In the genomic region with DNA sequence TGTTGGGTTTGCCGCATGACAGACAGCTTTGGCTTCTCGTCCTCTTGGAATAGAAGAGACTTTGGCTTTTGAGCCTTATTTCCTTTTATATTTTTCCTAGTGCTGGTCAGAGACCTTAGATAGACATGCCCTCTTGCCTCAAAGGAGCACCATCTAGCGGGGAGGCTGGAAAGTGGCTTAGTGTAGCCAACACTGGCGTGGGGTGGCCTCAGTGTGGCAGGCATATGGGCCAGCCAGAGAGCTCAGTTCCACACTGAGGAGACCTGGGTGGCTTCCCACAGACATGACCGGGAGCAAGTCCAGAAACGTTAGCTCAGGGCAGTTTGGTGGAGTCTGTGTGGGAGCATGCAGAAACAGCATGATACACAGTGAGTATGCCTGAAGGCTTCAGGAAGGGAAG, we compare ENCODE assay signal across 30 mouse cellular contexts. TPM values are rescaled to one million over a fixed set of nuclear protein-coding genes. Genes with fewer than 3 reads are reported as not detected.
DNase-seq lines count a peak whose midpoint lies in the region; ATAC-seq and TF ChIP-seq lines count a peak whose summit lies in the region.
"Had no signal": no experiment of that assay in that cellular context is flagged by ENCODE, and none has a peak within 500 bp of the region (broad histone marks: within the 10 kb centered on the region; RNA-seq: fewer than 3 reads in every experiment).

No protein-coding gene starts in this region.

- no peaks in the 10 kb centered on the region for H3K79me2 ChIP-seq in heart, adult 2 months (replicated peaks; ENCODE audit: control insufficient read depth, insufficient read depth, low read length)

- DNase-seq in cerebellum, adult 18-20 months, result peak; percentile 45 to 62
- DNase-seq in cerebellum, adult 11 months, result no peak
- DNase-seq in heart, adult 2 months, result no peak
- DNase-seq in heart, postnatal 4 days, result no peak
- DNase-seq in brain, adult 2 months (ENCODE audit: low read depth, low spot score), result peak; percentile 65
- DNase-seq: adrenal gland, adult 2 months; adrenal gland, postnatal 36 days; embryo, embryonic 11 days; heart, postnatal 10 days; kidney, adult 8-10 months; kidney, postnatal 25 days; lung, adult 2 months; lung, postnatal 10 days; thymus, adult 18-20 months; thymus, postnatal 25 days had no signal

- WGBS in heart, adult 2 months, result 78% methylated on average over 6 of the region's 6 CpGs
- WGBS in kidney, embryonic 14.5 days, result 78% methylated on average over 6 of the region's 6 CpGs
- 72% methylated on average over 6 of the region's 6 CpGs for WGBS in liver, embryonic 12.5 days (ENCODE audit: insufficient replicate concordance)

- H3K4me3 ChIP-seq in heart, adult 2 months, result no peak overlapping the region
- H3K4me3 ChIP-seq in ES-Bruce4 (ENCODE audit: low read depth, low read length), result no peak overlapping the region
- H3K4me3 ChIP-seq in kidney, embryonic 14.5 days (ENCODE audit: low read length), result no peak overlapping the region
- H3K4me3 ChIP-seq in liver, embryonic 12.5 days, result no peak overlapping the region
- H3K4me3 ChIP-seq: embryonic facial prominence, embryonic 12.5 days; forebrain, embryonic 15.5 days; heart, embryonic 13.5 days; limb, embryonic 10.5 days; limb, embryonic 15.5 days; midbrain, embryonic 13.5 days; neural tube, embryonic 13.5 days had no signal

- no peaks in the 10 kb centered on the region for H3K36me3 ChIP-seq in heart, adult 2 months (ENCODE audit: control insufficient read depth, insufficient read depth, low read length)
- no peaks in the 10 kb centered on the region for H3K36me3 ChIP-seq in ES-Bruce4 (ENCODE audit: control insufficient read depth, insufficient read depth, low read length, poor library complexity, severe bottlenecking)
- H3K36me3 ChIP-seq in kidney, embryonic 14.5 days (ENCODE audit: control insufficient read depth, insufficient read depth, low read length), result no peaks in the 10 kb centered on the region
- H3K36me3 ChIP-seq in liver, embryonic 12.5 days, result no peaks in the 10 kb centered on the region
- H3K36me3 ChIP-seq: embryonic facial prominence, embryonic 12.5 days; heart, embryonic 13.5 days; limb, embryonic 10.5 days; limb, embryonic 15.5 days had no signal

- TF ChIP-seq EP300 in heart, adult 2 months (IDR thresholded peaks at IDR 0.05; ENCODE audit: insufficient read depth, low read depth, low read length), result no peak
- no peak for TF ChIP-seq EP300 in ES-Bruce4 (IDR thresholded peaks at IDR 0.05; ENCODE audit: insufficient read depth, low read depth, low read length)

- no peak overlapping the region for H3K4me2 ChIP-seq in kidney, embryonic 14.5 days (replicated peaks; ENCODE audit: low read depth, low read length)
- no peak overlapping the region for H3K4me2 ChIP-seq in liver, embryonic 12.5 days
- H3K4me2 ChIP-seq: embryonic facial prominence, embryonic 12.5 days; forebrain, embryonic 15.5 days; heart, embryonic 13.5 days; limb, embryonic 15.5 days; midbrain, embryonic 13.5 days; neural tube, embryonic 13.5 days had no signal

- 0 out of 2 replicates have a peak, but pooled peaks cover 2% of the 10 kb centered on the region for H3K27me3 ChIP-seq in heart, adult 2 months (ENCODE audit: control insufficient read depth, insufficient read depth, low read length)
- H3K27me3 ChIP-seq in ES-Bruce4 (ENCODE audit: control insufficient read depth, insufficient read depth, low read length, poor library complexity, severe bottlenecking), result no peaks in the 10 kb centered on the region
- peaks cover 8% of the 10 kb centered on the region for H3K27me3 ChIP-seq in kidney, embryonic 14.5 days (ENCODE audit: control insufficient read depth, insufficient read depth, low read length)
- peaks cover 77% of the 10 kb centered on the region for H3K27me3 ChIP-seq in liver, embryonic 12.5 days (replicated peaks)

- ATAC-seq in kidney, embryonic 14.5 days (ENCODE audit: low FRiP score, low TSS enrichment), result no peak
- no peak for ATAC-seq in liver, embryonic 12.5 days
- ATAC-seq: activated CD4-positive, CD25-positive, alpha-beta regulatory T cell, adult 4 months; forebrain, embryonic 15.5 days; hindbrain, embryonic 16.5 days; midbrain, embryonic 13.5 days had no signal

- intact Hi-C loops in heart, adult 2 months (cut with DNase I), result no loop called here

- H3K27ac ChIP-seq in heart, adult 2 months, result no peak overlapping the region
- no peak overlapping the region for H3K27ac ChIP-seq in ES-Bruce4 (ENCODE audit: insufficient read depth, low read length)
- H3K27ac ChIP-seq in kidney, embryonic 14.5 days (ENCODE audit: low read depth, low read length), result no peak overlapping the region
- no peak overlapping the region for H3K27ac ChIP-seq in liver, embryonic 12.5 days
- H3K27ac ChIP-seq: embryonic facial prominence, embryonic 12.5 days; forebrain, embryonic 15.5 days; heart, embryonic 13.5 days; limb, embryonic 10.5 days; limb, embryonic 15.5 days; liver, embryonic 14.5 days; macrophage; midbrain, embryonic 13.5 days; neural tube, embryonic 13.5 days had no signal

- H3K9ac ChIP-seq in heart, adult 2 months (ENCODE audit: low read depth, low read length), result no peak overlapping the region
- no peak overlapping the region for H3K9ac ChIP-seq in ES-Bruce4 (ENCODE audit: low read depth, poor library complexity, severe bottlenecking)
- H3K9ac ChIP-seq in kidney, embryonic 14.5 days (ENCODE audit: low read depth, low read length), result no peak overlapping the region
- H3K9ac ChIP-seq in liver, embryonic 12.5 days, result no peak overlapping the region
- H3K9ac ChIP-seq: embryonic facial prominence, embryonic 12.5 days; forebrain, embryonic 15.5 days; heart, embryonic 13.5 days; limb, embryonic 15.5 days; liver, embryonic 14.5 days; midbrain, embryonic 13.5 days; neural tube, embryonic 13.5 days had no signal

- no peak for TF ChIP-seq POLR2A in heart, adult 2 months (IDR thresholded peaks at IDR 0.05; ENCODE audit: insufficient read depth, low read depth, low read length)
- no peak for TF ChIP-seq POLR2A in ES-Bruce4 (IDR thresholded peaks at IDR 0.05; ENCODE audit: insufficient read depth, low read length)

- TF ChIP-seq CTCF in heart, adult 2 months (IDR thresholded peaks at IDR 0.05), result 0 out of 2 replicates have a peak, but pooled peaks have one; percentile 6
- TF ChIP-seq CTCF in ES-Bruce4 (IDR thresholded peaks at IDR 0.05; ENCODE audit: low read depth, low read length), result peak; percentile 6

- peaks cover 4% of the 10 kb centered on the region for H3K4me1 ChIP-seq in heart, adult 2 months (ENCODE audit: control insufficient read depth, insufficient read depth, low read length)
- H3K4me1 ChIP-seq in ES-Bruce4 (ENCODE audit: control insufficient read depth, insufficient read depth, low read length), result no peaks in the 10 kb centered on the region
- no peaks in the 10 kb centered on the region for H3K4me1 ChIP-seq in kidney, embryonic 14.5 days (ENCODE audit: control insufficient read depth, insufficient read depth, low read length)
- H3K4me1 ChIP-seq in liver, embryonic 12.5 days, result no peaks in the 10 kb centered on the region

- no peaks in the 10 kb centered on the region for H3K9me3 ChIP-seq in ES-Bruce4 (replicated peaks; ENCODE audit: control insufficient read depth, insufficient read depth, low read length, poor library complexity, severe bottlenecking)
- no peaks in the 10 kb centered on the region for H3K9me3 ChIP-seq in kidney, embryonic 14.5 days (ENCODE audit: control insufficient read depth, low read length)
- no peaks in the 10 kb centered on the region for H3K9me3 ChIP-seq in liver, embryonic 12.5 days (replicated peaks)
- H3K9me3 ChIP-seq: embryonic facial prominence, embryonic 12.5 days; forebrain, embryonic 15.5 days; heart, embryonic 13.5 days; limb, embryonic 10.5 days; limb, embryonic 15.5 days; midbrain, embryonic 13.5 days; neural tube, embryonic 13.5 days had no signal

RNA-seq across cellular contexts. Expression of a gene that starts 11.8 kb away (rescaled TPM):
- 10 to 100 TPM; 23.6 to 30.5 TPM for total RNA-seq in heart, adult 2 months (2021)
- 22.3 and 25.3 TPM in 2 replicates for polyA plus RNA-seq in heart, adult 2 months (2012; rRNA removed)
- 10 to 100 TPM; 42.3 to 43.2 TPM for total RNA-seq in heart, postnatal 4 days (2021)
- 50.8 and 58.2 TPM in 2 replicates for polyA plus RNA-seq in ES-Bruce4 (2011; ENCODE audit: insufficient read depth, insufficient read length, low read depth, missing spikeins)
- polyA plus RNA-seq in kidney, embryonic 14.5 days (2014; fragmentation: Nextera tagmentation; extraction: Ambion mirVana), result 16.1 and 22.6 TPM in 2 replicates
- 13.6 and 13.8 TPM in 2 replicates for polyA plus RNA-seq in liver, embryonic 12.5 days (2016; fragmentation: Nextera tagmentation; extraction: Ambion mirVana)

RNA-seq across cellular contexts. Expression of a gene that starts 40.1 kb away (rescaled TPM):
- total RNA-seq in heart, adult 2 months (2021), result under 1 TPM; 0.68 to 0.80 TPM
- polyA plus RNA-seq in heart, adult 2 months (2012; rRNA removed), result 0.59 and 0.70 TPM in 2 replicates
- under 1 TPM; 0.14 to 0.19 TPM for total RNA-seq in heart, postnatal 4 days (2021)
- polyA plus RNA-seq in ES-Bruce4 (2011; ENCODE audit: insufficient read depth, insufficient read length, low read depth, missing spikeins), result 0.33 and 0.57 TPM in 2 replicates
- not detected in 2 replicates for polyA plus RNA-seq in kidney, embryonic 14.5 days (2014; fragmentation: Nextera tagmentation; extraction: Ambion mirVana)
- 0.05 TPM in 1 of 2 replicates, not detected in the other for polyA plus RNA-seq in liver, embryonic 12.5 days (2016; fragmentation: Nextera tagmentation; extraction: Ambion mirVana)
- total RNA-seq: megakaryocyte-erythroid progenitor cell, adult 5-6 weeks had no signal
- polyA plus RNA-seq: macrophage had no signal

Comparison
In these comparisons a context has a peak if more than half of its experiments do, and no peak if none do; other contexts are left out.
1. DNase-seq: peak in cerebellum, adult 18-20 months (2 of 2) and brain, adult 2 months (single experiment); none in cerebellum, adult 11 months (single experiment), heart, adult 2 months (0 of 2) and heart, postnatal 4 days (single experiment).